Mouse (Mus musculus) erythroblast, adult 5-6 weeks (primary cell): ENCODE data around the gene Ccdc148. TPM values are rescaled to one million over a fixed set of nuclear protein-coding genes. Genes with fewer than 3 reads are reported as not detected.

Experiments used
- ATAC-seq: replicated peaks from 2 replicates; pipeline ENCODE4 v1.8.0; 2016; ENCODE audit warnings: moderate number of reproducible peaks, mild to moderate bottlenecking, moderate TSS enrichment, inconsistent platforms; ENCODE audit not compliant: poor library complexity, low FRiP score, severe bottlenecking
- total RNA-seq, 2 experiments: library from RNA; stranded (forward) in 1 of 2; stranded (reverse) in 1 of 2; fragments of 150-400 nt in 1 of 2; fragments of 200-764, 138-1000 nt in 1 of 2; gene quantifications; 2 replicates each; pipeline versions ENCODE4 v1.2.3 to v1.2.4; 2015 to 2017; ENCODE audit warnings: low replicate concordance in 2 of 2

The Ccdc148 gene
- total RNA-seq, 2 experiments from 2014 or later, result 0.58 to 0.85 TPM

DNA sequence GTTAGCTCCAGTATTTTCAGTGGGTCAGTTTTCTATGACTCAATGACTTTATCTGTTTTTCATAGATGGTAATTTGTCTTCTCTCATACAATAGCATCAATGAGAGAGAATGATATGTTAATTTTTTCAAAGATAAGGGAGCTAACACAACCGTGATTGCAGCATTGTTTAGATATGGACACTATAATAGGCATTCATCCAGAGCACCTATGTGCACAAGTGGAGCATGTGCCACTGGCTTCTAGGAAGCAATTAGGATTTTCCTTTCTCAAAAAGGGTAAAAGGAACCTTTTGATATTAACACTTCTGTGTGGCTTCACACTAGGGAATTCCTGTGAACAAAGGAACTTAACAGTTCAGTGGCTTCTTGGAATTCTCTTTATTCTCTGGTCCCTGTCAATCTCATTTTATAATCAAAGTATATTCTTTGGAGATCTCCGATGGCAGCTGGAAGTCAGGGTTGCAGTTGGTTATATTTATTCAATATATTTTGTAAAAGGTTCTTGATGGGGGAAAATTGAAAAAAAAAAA, 203.6 kb downstream of the Ccdc148 start:
- no peak for ATAC-seq

- no peak for ATAC-seq
These were observed 204.1 kb downstream of the Ccdc148 start for GRCm38 (mm10) chr2:58956351-58956750.

DNA sequence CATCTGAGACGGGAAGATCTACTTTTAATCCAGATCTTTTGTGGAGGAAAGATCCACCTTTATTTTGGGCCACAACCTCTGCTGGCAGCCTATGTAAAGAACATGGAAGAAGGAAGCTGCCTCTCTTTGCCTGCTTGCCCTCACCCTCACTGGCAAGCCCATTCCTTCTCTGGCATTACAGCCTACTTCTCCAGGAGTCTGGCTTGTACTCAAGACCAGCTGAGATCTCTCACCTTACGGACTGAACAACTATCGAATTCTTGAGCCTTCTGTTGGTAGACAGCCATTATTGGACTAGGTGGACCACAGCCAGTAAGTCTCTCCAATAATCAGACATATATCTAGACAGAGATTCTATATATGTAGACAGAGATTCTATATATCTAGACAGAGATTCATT, 208.4 kb downstream of the Ccdc148 start:
- ATAC-seq, result no peak

GRCm38 (mm10) chr2:58948796-58949195, 211.7 kb downstream of the Ccdc148 start:
- ATAC-seq, result no peak

- ATAC-seq, result no peak
These were observed 219.1 kb downstream of the Ccdc148 start for GRCm38 (mm10) chr2:58941361-58941760.

- no peak for ATAC-seq
These were observed 234.9 kb downstream of the Ccdc148 start for GRCm38 (mm10) chr2:58925551-58925950.

- no peak for ATAC-seq
These were observed 242.1 kb downstream of the Ccdc148 start for GRCm38 (mm10) chr2:58918351-58918750.

DNA sequence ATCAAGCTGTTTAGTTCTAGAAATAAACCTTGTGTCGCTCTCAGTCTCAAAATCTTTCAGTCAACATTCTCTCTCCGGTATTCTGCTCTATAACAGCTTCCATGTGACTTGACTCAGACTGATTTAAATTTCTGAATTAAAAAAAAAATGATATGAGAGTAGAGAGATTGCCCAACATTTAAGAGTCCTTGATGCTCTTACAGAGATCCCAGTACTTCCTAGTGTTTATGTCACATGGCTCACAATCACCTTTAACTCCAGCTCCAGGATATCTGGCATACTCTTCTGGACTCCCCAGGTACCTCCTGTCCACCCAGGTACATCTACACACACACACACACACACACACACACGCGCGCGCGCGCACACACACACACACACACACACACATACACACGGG, 248.1 kb downstream of the Ccdc148 start:
- no peak for ATAC-seq

- ATAC-seq, result no peak
These were observed 253.5 kb downstream of the Ccdc148 start for GRCm38 (mm10) chr2:58906814-58907516.

DNA sequence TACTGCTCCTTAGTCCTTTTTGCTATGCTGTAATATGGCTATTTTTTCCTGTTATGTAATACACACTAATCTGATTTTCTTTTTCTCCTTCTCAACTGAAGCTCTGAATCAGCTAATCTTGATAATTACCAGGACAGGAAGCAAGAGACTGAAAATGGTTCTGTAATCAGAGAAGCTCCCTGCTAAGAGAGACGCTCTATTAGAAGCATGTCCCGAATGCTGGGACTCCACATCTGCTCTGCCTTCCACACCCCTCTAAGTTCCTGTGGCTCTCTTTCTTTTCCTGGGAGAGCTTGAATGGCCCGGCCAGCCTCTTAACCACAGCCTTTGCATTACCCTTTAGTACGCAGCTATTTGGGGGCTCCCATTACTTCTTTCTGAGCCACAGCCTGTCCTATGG, 255.4 kb downstream of the Ccdc148 start:
- ATAC-seq, result no peak

DNA sequence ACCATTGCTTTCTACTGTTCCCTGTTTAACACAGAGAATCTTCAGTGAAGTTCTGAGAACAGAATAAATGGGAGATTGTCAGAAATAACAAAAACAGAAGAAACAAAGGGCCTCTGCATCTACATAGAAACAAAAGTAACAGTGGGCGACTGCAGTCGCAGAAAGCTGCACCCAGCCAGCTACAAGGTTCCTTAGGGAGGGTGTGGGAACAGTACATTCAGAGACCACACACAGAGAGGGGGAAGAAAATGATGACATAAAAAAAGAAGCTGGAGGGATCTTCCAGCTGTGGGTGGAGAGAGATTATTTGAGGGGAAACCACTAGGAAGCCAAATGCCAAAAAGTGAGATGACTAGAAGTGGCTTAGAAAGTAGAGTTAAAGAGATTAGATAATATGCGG, 280.6 kb downstream of the Ccdc148 start:
- no peak for ATAC-seq

DNA sequence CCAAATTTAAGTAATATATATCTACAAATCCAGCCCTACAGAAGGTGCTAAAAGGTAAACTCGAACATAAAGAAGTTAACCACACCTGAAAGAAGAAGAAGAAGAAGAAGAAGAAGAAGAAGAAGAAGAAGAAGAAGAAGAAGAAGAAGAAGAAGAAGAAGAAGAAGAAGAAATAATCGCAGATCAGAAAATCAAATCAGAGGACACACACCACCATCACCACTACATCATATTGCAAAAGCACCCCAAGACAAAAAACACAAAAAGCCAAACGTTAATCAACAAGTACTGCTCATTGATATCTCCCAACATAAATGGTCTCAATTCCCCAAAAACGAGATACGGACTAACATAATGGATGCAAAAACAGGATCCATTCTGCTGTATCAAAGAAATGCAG, 301.3 kb downstream of the Ccdc148 start, which contains the start of gene Gm11099:
Gene Gm11099 (plus strand): TSS at position 301 of the 400 bp plus-strand sequence.
- no peak for ATAC-seq

- no peak for ATAC-seq
These were observed 316.0 kb downstream of the Ccdc148 start for GRCm38 (mm10) chr2:58844499-58844898.

DNA sequence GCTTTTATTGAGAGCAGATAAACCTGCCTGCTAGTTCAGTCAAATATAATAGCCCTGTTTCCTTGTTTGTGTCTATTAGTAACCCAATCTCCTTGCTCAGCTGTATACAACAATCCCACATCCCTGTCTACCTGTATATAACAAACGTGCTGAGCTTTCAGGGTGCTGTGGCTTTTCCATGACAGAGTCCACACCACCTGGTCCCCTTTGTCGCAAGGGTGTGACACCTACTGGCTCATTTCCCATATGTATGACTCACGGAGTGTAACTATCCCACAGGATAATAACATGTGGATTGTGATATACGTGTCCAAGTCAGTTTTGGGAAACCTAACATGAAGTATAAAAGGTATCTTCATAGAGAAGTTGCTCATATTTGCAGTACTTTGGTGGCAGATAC, 318.0 kb downstream of the Ccdc148 start:
- no peak for ATAC-seq

- no peak for ATAC-seq
These were observed 319.5 kb downstream of the Ccdc148 start for GRCm38 (mm10) chr2:58841021-58841420.

GRCm38 (mm10) chr2:58832253-58832980, 328.1 kb downstream of the Ccdc148 start:
- no peak for ATAC-seq

GRCm38 (mm10) chr2:58829981-58830742, 330.3 kb downstream of the Ccdc148 start:
- no peak for ATAC-seq

- no peak for ATAC-seq
These were observed 331.4 kb downstream of the Ccdc148 start for GRCm38 (mm10) chr2:58828910-58829600.

DNA sequence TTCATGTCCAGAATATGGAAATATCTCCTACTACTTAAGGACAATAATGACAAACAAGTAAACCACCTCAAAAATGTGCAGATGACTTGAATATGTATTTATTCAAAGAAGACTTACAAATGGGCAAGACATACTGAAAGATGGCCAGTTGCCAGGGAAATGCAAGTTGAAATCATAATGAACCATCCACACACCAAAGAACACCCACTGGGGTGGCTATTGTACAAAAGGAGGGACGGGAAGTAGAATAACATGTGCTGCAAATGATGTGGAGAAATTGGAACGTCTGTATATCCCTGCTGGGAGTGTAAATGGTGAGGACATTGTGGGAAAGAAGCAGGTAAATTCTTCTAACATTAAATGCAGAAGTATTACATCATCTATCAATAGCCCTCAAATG, 347.5 kb downstream of the Ccdc148 start:
- ATAC-seq, result no peak

GRCm38 (mm10) chr2:58799623-58800022, 360.9 kb downstream of the Ccdc148 start:
- no peak for ATAC-seq
